Mouse (Mus musculus): ENCODE data around the gene Lrrc4.

- TF ChIP-seq POLR2A (IDR thresholded peaks at IDR 0.05; ENCODE audit: borderline replicate concordance, control insufficient read depth, low read depth, low read length) (no peak), CTCF (IDR thresholded peaks at IDR 0.05; ENCODE audit: control insufficient read depth, insufficient read depth, low read length) (no peak)
Measured at GRCm38 (mm10) chr6:28877945-28878666, 46.6 kb upstream of the Lrrc4 start.
